Mouse (Mus musculus): ENCODE data around the gene Cd151. TPM values are rescaled to one million over a fixed set of nuclear protein-coding genes. Genes with fewer than 3 reads are reported as not detected.

Gene Cd151
- polyA plus RNA-seq, 1 experiment from 2014 or later: 4.1 TPM

- peaks cover 75% of the 10 kb centered on the region for H3K4me1 ChIP-seq (replicated peaks)
- peak within 1 kb of the TSS; percentile 90 for H3K27ac ChIP-seq
- under 1% methylated on average over 63 of the region's 63 CpGs for WGBS (ENCODE audit: insufficient replicate concordance)
- H3K27me3 ChIP-seq: no peaks in the 10 kb centered on the region
- peak within 1 kb of the TSS; percentile 96 for H3K9ac ChIP-seq
- H3K4me3 ChIP-seq (replicated peaks): peak within 1 kb of the TSS; percentile 92
- ATAC-seq (ENCODE audit: low read depth) (peak; percentile 85), DNase-seq (peak; percentile 92)
- no peaks in the 10 kb centered on the region for H3K9me3 ChIP-seq (replicated peaks)
- peak within 1 kb of the TSS; percentile 76 for H3K4me2 ChIP-seq
- H3K36me3 ChIP-seq: peaks cover 49% of the 10 kb centered on the region
Observed at GRCm38 (mm10) chr7:141447110-141447991, 19.8 kb upstream of the Cd151 start, which contains the start of gene Rplp2. TSS of gene Rplp2 (plus strand) at chr7:141447370.

DNA sequence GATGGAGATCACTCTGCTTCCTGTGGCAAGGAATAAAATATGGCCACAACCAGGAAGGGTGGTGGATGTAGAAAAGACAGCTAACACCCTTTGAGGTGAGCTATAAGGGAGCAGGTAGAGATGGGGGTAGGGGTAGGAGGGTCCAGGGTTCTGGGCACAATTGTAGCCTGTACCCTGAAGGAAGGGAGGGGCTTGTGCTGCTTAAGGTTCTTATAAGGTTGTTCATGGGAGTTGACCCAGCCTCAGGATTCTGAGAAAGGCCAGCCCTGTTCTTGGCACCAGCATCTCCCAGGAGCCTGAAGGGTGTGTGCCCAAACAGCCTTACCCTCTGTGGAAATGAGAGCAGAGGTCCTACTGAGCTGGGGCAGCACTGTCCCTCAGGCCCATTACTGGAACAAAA, 15.3 kb upstream of the Cd151 start:
- ATAC-seq (ENCODE audit: low read depth) (no peak), DNase-seq (no peak)
- Histone ChIP-seq H3K36me3 (peaks cover 43% of the 10 kb centered on the region), H3K9ac (peak overlapping the region; percentile 36), H3K4me1 (replicated peaks) (peaks cover 66% of the 10 kb centered on the region), H3K4me2 (0 out of 2 replicates have a peak overlapping the region, but pooled peaks have one; percentile 2), H3K4me3 (replicated peaks) (no peak overlapping the region), H3K27me3 (no peaks in the 10 kb centered on the region), H3K27ac (peak overlapping the region; percentile 53), H3K9me3 (replicated peaks) (no peaks in the 10 kb centered on the region)

- H3K4me3 ChIP-seq (replicated peaks): no peak overlapping the region
- ATAC-seq (ENCODE audit: low read depth): no peak
- H3K4me2 ChIP-seq: no peak overlapping the region
- H3K27me3 ChIP-seq: 0 out of 2 replicates have a peak, but pooled peaks cover 1% of the 10 kb centered on the region
- peaks cover 37% of the 10 kb centered on the region for H3K36me3 ChIP-seq
- H3K9me3 ChIP-seq (replicated peaks): no peaks in the 10 kb centered on the region
- no peak overlapping the region for H3K27ac ChIP-seq
- DNase-seq: no peak
- 64% methylated on average over 2 of the region's 2 CpGs for WGBS (ENCODE audit: insufficient replicate concordance)
- H3K9ac ChIP-seq: no peak overlapping the region
- H3K4me1 ChIP-seq (replicated peaks): peaks cover 66% of the 10 kb centered on the region
Observed at GRCm38 (mm10) chr7:141453636-141454035, 13.6 kb upstream of the Cd151 start.

DNA sequence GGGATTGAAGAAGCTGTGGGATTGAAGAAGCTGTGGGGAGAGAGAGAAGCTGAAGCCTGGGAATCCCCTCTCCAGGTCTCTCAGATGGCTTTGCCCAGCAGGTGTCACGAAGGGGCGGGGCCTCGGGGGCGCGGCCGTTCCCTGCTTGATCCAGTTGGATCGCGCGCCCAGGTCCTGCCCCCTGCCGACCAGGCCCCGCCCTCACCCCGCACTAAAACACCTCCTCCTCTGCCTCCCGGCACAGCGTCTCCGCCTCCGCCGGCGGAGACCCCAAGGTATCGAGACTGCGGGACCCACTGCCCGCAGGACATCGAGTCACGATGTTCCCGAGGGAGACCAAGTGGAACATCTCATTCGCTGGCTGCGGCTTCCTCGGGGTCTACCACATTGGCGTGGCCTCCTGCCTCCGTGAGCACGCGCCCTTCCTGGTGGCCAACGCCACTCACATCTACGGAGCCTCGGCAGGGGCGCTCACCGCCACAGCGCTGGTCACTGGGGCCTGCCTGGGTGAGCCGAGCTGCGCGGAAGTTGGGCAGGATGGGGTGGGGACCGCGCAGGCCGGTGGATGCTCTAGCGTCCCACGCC, 12.1 kb upstream of the Cd151 start, which contains the start of gene Pnpla2:
Gene Pnpla2, plus strand, starts transcription at position 232 of the 585 bp plus-strand sequence.
- peak within 1 kb of the TSS; percentile 91 for H3K27ac ChIP-seq
- peak within 1 kb of the TSS; percentile 84 for H3K4me3 ChIP-seq (replicated peaks)
- peak within 1 kb of the TSS; percentile 100 for H3K4me2 ChIP-seq
- H3K9me3 ChIP-seq (replicated peaks): no peaks in the 10 kb centered on the region
- peaks cover 52% of the 10 kb centered on the region for H3K4me1 ChIP-seq (replicated peaks)
- H3K9ac ChIP-seq: peak within 1 kb of the TSS; percentile 84
- ATAC-seq (ENCODE audit: low read depth) (peak; percentile 88), DNase-seq (peak; percentile 93)
- under 1% methylated on average over 41 of the region's 45 CpGs for WGBS (ENCODE audit: insufficient replicate concordance)
- peaks cover 23% of the 10 kb centered on the region for H3K36me3 ChIP-seq
- H3K27me3 ChIP-seq: peaks cover 15% of the 10 kb centered on the region

DNA sequence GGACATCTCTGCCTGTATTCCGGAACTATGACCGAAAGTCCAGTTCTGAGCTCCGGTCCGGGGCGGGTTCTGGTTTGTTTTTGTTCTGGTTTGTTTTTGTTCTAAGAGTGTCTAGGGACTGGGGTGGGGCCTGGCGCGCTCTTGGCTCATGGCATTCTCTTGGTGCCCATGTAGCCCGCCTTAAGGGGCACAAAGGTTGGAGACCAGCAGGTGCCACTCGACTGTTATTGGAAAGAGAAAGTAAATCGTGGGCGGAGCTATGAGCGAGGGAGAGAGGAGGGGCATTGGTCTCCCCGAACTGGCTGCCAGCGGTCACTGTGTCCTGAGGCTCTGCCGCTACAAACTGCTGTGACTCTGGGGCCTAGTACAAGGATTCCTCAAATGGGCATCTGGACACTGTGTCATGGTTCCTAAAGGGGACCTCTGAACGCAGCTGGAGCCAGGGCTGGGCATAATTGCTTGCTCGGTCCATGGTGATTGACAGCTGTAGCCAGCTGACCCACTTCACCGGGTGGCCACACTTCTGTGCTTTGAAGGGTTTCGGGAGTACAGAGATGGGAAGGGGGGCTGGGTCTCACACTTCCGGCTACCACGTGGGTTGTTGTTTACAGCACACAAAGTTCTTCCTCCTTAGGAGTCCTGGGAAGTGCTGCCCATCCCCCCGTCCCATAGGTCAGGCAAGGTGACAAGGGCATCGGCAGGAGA, 11.4 kb upstream of the Cd151 start:
- Histone ChIP-seq H3K4me3 (replicated peaks) (peak overlapping the region; percentile 84), H3K4me1 (replicated peaks) (peaks cover 52% of the 10 kb centered on the region), H3K4me2 (peak overlapping the region; percentile 100), H3K9me3 (replicated peaks) (no peaks in the 10 kb centered on the region), H3K9ac (peak overlapping the region; percentile 84), H3K36me3 (peaks cover 16% of the 10 kb centered on the region), H3K27me3 (peaks cover 22% of the 10 kb centered on the region), H3K27ac (peak overlapping the region; percentile 91)
- DNase-seq (peak; percentile 67), ATAC-seq (ENCODE audit: low read depth) (peak; percentile 13)
- WGBS (ENCODE audit: insufficient replicate concordance): 2% methylated on average over 23 of the region's 23 CpGs

GRCm38 (mm10) chr7:141456739-141457138, 10.5 kb upstream of the Cd151 start:
- Histone ChIP-seq H3K4me1 (replicated peaks) (peaks cover 49% of the 10 kb centered on the region), H3K27ac (no peak overlapping the region), H3K4me3 (replicated peaks) (peak overlapping the region; percentile 84; the same call in 1 of the 2 replicates), H3K4me2 (peak overlapping the region; percentile 100), H3K36me3 (peaks cover 6% of the 10 kb centered on the region), H3K9me3 (replicated peaks) (no peaks in the 10 kb centered on the region), H3K27me3 (peaks cover 32% of the 10 kb centered on the region), H3K9ac (no peak overlapping the region)
- DNase-seq (no peak), ATAC-seq (ENCODE audit: low read depth) (no peak)
- WGBS (ENCODE audit: insufficient replicate concordance): 91% methylated on average over 6 of the region's 6 CpGs

GRCm38 (mm10) chr7:141457236-141457635, 10.0 kb upstream of the Cd151 start:
- DNase-seq (no peak), ATAC-seq (ENCODE audit: low read depth) (no peak)
- H3K36me3 ChIP-seq: peaks cover 1% of the 10 kb centered on the region
- H3K4me2 ChIP-seq: no peak overlapping the region
- H3K4me1 ChIP-seq (replicated peaks): peaks cover 47% of the 10 kb centered on the region
- no peak overlapping the region for H3K27ac ChIP-seq
- no peak overlapping the region for H3K4me3 ChIP-seq (replicated peaks)
- peaks cover 37% of the 10 kb centered on the region for H3K27me3 ChIP-seq
- no peaks in the 10 kb centered on the region for H3K9me3 ChIP-seq (replicated peaks)
- no peak overlapping the region for H3K9ac ChIP-seq
- 85% methylated on average over 14 of the region's 14 CpGs for WGBS (ENCODE audit: insufficient replicate concordance)

- peaks cover 46% of the 10 kb centered on the region for H3K27me3 ChIP-seq
- no peak for DNase-seq
Observed at GRCm38 (mm10) chr7:141457986-141458660, 9.1 kb upstream of the Cd151 start.

DNA sequence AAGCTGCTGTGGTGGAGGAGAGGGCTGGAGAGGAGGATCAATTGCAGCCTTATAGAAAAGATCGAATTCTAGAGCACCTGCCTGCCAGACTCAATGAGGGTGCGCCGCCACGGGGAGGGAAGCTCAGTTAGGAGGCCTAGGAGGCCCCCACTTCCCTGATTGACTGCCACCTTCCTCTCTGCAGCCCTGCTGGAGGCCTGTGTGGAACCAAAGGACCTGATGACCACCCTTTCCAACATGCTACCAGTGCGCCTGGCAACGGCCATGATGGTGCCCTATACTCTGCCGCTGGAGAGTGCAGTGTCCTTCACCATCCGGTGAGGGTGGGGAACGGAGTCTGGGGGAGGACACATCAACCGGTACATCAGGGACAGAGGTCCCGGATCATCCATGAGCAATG, 8.5 kb upstream of the Cd151 start:
- H3K27me3 ChIP-seq: peaks cover 51% of the 10 kb centered on the region
- no peaks in the 10 kb centered on the region for H3K9me3 ChIP-seq (replicated peaks)
- H3K4me1 ChIP-seq (replicated peaks): peaks cover 47% of the 10 kb centered on the region
- ATAC-seq (ENCODE audit: low read depth) (no peak), DNase-seq (no peak)
- no peak overlapping the region for H3K4me3 ChIP-seq (replicated peaks)
- no peak overlapping the region for H3K27ac ChIP-seq
- H3K36me3 ChIP-seq: no peaks in the 10 kb centered on the region
- H3K4me2 ChIP-seq: no peak overlapping the region
- WGBS (ENCODE audit: insufficient replicate concordance): 85% methylated on average over 11 of the region's 11 CpGs
- H3K9ac ChIP-seq: no peak overlapping the region

More at GRCm38 (mm10) chr7:141457986-141458660, 9.1 kb upstream of the Cd151 start:
- Histone ChIP-seq H3K4me3 (replicated peaks) (no peak overlapping the region), H3K9me3 (replicated peaks) (no peaks in the 10 kb centered on the region), H3K4me1 (replicated peaks) (peaks cover 47% of the 10 kb centered on the region), H3K27ac (no peak overlapping the region), H3K36me3 (no peaks in the 10 kb centered on the region), H3K9ac (no peak overlapping the region), H3K4me2 (no peak overlapping the region)
- 70% methylated on average over 15 of the region's 15 CpGs for WGBS (ENCODE audit: insufficient replicate concordance)
- no peak for ATAC-seq (ENCODE audit: low read depth)

DNA sequence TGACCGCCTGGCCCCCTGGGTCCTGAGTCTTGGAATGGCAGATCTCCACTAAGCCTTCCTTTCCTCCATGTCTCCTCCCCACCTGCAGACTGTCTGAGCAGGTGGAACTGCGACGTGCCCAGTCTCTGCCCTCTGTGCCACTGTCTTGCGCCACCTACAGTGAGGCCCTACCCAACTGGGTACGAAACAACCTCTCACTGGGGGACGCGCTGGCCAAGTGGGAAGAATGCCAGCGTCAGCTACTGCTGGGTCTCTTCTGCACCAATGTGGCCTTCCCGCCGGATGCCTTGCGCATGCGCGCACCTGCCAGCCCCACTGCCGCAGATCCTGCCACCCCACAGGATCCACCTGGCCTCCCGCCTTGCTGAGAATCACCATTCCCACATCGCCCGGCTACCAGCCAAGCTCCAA, 7.9 kb upstream of the Cd151 start:
- Histone ChIP-seq H3K4me2 (no peak overlapping the region), H3K27me3 (peaks cover 58% of the 10 kb centered on the region), H3K27ac (no peak overlapping the region), H3K9me3 (replicated peaks) (no peaks in the 10 kb centered on the region), H3K9ac (no peak overlapping the region), H3K4me3 (replicated peaks) (no peak overlapping the region), H3K4me1 (replicated peaks) (peaks cover 45% of the 10 kb centered on the region), H3K36me3 (no peaks in the 10 kb centered on the region)
- DNase-seq (no peak), ATAC-seq (ENCODE audit: low read depth) (no peak)
- 86% methylated on average over 17 of the region's 17 CpGs for WGBS (ENCODE audit: insufficient replicate concordance)
